Mouse (Mus musculus): ENCODE results near the gene Bcas1. TPM values are rescaled to one million over a fixed set of nuclear protein-coding genes. Genes with fewer than 3 reads are reported as not detected.

The Bcas1 gene
- polyA plus RNA-seq, 1 experiment from 2014 or later, result 13.0 TPM

DNA sequence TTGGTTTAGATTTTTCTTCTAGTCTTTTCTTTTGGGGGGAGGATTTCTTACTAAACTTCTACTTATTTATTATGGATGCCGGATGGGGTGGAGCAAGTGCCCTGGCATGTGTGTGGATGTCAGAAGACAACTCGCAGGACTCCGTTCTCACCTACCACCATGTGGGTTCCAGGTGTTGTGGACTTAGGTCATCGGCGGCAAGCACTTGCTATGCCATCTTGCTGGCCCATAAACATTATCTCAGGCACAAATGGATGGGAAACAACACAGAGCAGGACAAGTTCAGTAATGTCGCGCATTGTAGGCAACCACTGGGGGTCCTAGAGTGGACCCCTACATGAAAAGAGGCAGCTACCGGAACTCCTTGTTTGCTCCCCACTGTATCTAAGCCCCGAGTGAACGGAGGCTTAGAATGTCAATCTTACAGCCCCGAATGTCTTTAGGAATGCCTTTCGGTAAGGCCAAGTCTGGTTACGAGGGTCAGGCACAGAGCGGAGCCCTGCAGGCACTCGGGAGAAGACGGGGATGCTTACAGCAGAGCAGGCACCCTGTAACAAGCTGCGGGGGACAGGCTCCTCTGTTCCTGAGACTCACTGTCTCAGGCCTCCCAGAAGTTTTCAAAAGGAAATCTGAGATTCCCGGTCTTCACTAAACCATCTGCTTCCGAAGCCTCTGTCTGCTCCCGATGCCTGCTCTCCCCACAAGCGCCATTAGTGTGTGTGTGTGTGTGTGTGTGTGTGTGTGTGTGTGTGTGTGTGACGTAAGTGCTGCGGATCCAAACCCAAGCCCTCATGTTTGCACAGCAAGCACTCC lies 16.8 kb downstream of the Bcas1 start:
- Histone ChIP-seq H3K4me2 (ENCODE audit: low read length) (peak overlapping the region; percentile 45), H3K9ac (replicated peaks; ENCODE audit: low read length) (no peak overlapping the region), H3K4me1 (ENCODE audit: control insufficient read depth, insufficient read depth, low read length) (peaks cover 10% of the 10 kb centered on the region; the same call in 1 of the 2 replicates), H3K9me3 (ENCODE audit: control insufficient read depth, low read length) (no peaks in the 10 kb centered on the region), H3K4me3 (replicated peaks; ENCODE audit: low read depth, low read length) (peak overlapping the region; percentile 17; the same call in 1 of the 2 replicates), H3K27ac (replicated peaks; ENCODE audit: low read depth, low read length) (no peak overlapping the region), H3K27me3 (ENCODE audit: control insufficient read depth, insufficient read depth, low read length) (0 out of 2 replicates have a peak, but pooled peaks cover 8% of the 10 kb centered on the region), H3K36me3 (ENCODE audit: control insufficient read depth, insufficient read depth, low read length) (no peaks in the 10 kb centered on the region)
- ATAC-seq (ENCODE audit: low FRiP score, low TSS enrichment) (no peak), DNase-seq (no peak)
- 34% methylated on average over 23 of the region's 23 CpGs for WGBS

DNA sequence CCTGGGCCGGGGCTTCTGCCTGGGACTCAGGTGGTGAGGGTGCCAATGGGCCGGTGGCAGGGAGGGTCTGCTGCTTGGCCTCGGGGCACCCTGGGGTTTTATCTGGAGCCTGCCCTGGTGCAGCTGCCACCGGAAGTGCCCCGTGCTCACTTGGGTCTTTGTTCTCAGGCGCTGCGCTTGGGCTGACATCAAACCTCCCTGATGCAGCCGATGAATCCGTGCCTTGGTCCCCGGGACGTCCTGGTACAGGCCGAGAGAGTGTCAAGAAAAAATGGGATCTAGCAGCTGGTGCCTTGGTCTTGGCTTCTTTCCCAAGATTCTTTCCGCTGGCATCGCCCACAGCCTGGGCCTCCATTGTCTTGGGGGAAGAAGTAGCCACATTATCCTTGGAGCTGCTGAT lies 21.2 kb downstream of the Bcas1 start:
- H3K27me3 ChIP-seq (ENCODE audit: control insufficient read depth, insufficient read depth, low read length), result 0 out of 2 replicates have a peak, but pooled peaks cover 8% of the 10 kb centered on the region
- no peak overlapping the region for H3K9ac ChIP-seq (replicated peaks; ENCODE audit: low read length)
- H3K4me1 ChIP-seq (ENCODE audit: control insufficient read depth, insufficient read depth, low read length), result peaks cover 21% of the 10 kb centered on the region
- H3K36me3 ChIP-seq (ENCODE audit: control insufficient read depth, insufficient read depth, low read length), result no peaks in the 10 kb centered on the region
- no peaks in the 10 kb centered on the region for H3K9me3 ChIP-seq (ENCODE audit: control insufficient read depth, low read length)
- peak overlapping the region; percentile 65 for H3K27ac ChIP-seq (replicated peaks; ENCODE audit: low read depth, low read length)
- ATAC-seq (ENCODE audit: low FRiP score, low TSS enrichment), result peak; percentile 32; the same call in 1 of the 2 replicates
- H3K4me2 ChIP-seq (ENCODE audit: low read length), result peak overlapping the region; percentile 20
- peak; percentile 43 for DNase-seq
- 30% methylated on average over 14 of the region's 14 CpGs for WGBS
- no peak overlapping the region for H3K4me3 ChIP-seq (replicated peaks; ENCODE audit: low read depth, low read length)

DNA sequence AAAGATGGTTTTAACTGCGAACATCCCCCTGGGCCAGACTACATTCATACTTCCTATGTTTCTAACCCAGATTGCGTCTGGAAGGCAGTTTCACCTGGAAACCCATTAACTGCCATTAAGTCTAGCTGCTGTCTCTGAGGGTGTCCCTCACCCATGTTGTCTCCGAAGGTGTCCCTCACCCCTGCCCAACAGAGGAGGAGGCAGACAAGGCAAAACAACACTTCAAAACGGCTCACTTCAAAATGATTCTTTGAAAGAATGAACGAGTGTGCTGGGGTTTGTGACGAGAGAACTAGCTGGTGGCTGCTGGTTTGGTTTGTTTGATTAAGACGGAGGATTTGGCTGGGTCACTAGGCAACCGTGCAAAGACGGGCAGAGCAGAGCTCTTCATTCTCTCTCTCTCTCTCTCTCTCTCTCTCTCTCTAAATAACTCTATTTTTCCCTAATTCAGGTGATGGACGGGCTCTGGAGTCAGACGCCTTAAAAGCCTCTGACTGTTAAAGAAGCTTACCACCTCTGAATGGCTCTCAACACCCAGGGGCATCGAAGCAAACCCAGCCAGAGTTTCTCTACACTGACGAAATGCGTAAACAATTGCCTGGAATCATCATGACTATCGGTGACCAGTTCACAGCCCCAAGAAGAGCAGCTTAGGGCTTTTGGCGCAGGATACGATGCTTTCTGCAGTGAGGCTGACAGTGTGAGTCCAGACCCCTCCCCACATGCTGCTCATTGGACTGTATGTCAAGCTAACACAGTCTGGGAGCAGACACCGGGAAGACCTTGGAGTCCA lies 22.7 kb downstream of the Bcas1 start:
- Histone ChIP-seq H3K9ac (replicated peaks; ENCODE audit: low read length) (peak overlapping the region; percentile 23; the same call in 1 of the 2 replicates), H3K27ac (replicated peaks; ENCODE audit: low read depth, low read length) (peak overlapping the region; percentile 68), H3K4me2 (ENCODE audit: low read length) (peak overlapping the region; percentile 46), H3K4me1 (ENCODE audit: control insufficient read depth, insufficient read depth, low read length) (peaks cover 30% of the 10 kb centered on the region), H3K36me3 (ENCODE audit: control insufficient read depth, insufficient read depth, low read length) (no peaks in the 10 kb centered on the region), H3K9me3 (ENCODE audit: control insufficient read depth, low read length) (no peaks in the 10 kb centered on the region), H3K27me3 (ENCODE audit: control insufficient read depth, insufficient read depth, low read length) (no peaks in the 10 kb centered on the region), H3K4me3 (replicated peaks; ENCODE audit: low read depth, low read length) (peak overlapping the region; percentile 10; the same call in 1 of the 2 replicates)
- DNase-seq (peak; percentile 77), ATAC-seq (ENCODE audit: low FRiP score, low TSS enrichment) (no peak; the same call in 1 of the 2 replicates)
- 8% methylated on average over 18 of the region's 18 CpGs for WGBS

DNA sequence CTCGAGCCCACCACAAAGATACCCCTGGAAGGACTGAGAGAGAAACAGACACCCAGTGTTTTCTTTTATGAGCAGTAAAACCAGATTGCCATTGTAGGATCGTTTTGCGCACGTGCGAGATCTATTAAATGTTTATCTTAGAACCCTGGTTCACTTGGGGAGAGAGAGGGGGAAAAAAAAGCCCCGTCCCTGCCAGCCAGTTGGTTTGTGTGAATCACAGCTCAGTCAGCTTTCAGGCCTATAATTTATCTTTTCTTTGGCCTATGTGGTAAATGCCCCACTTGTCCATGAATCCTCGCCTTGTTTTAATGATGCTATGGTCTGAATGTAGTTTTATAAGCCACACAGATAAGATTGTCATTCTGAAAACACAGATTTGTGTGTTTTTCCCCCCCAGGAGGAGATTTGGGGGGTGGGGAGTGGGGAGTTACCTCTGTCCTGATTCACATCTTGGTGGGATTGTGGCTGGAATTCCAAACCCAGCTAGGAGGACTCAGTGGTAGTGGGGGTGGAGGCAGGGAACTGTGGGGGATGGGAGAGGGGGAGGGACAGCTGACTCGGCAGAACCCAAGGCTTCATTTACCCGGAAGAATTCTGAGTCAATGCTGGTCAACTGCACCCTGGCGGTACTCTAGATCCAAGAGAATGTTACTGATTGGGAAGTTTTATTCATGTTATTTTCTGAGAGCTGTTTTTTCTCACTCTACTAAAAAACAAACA lies 23.8 kb downstream of the Bcas1 start:
- Histone ChIP-seq H3K4me2 (ENCODE audit: low read length) (no peak overlapping the region; the same call in 1 of the 2 replicates), H3K4me3 (replicated peaks; ENCODE audit: low read depth, low read length) (no peak overlapping the region), H3K27me3 (ENCODE audit: control insufficient read depth, insufficient read depth, low read length) (no peaks in the 10 kb centered on the region), H3K9ac (replicated peaks; ENCODE audit: low read length) (no peak overlapping the region), H3K4me1 (ENCODE audit: control insufficient read depth, insufficient read depth, low read length) (peaks cover 30% of the 10 kb centered on the region), H3K36me3 (ENCODE audit: control insufficient read depth, insufficient read depth, low read length) (no peaks in the 10 kb centered on the region), H3K9me3 (ENCODE audit: control insufficient read depth, low read length) (no peaks in the 10 kb centered on the region), H3K27ac (replicated peaks; ENCODE audit: low read depth, low read length) (peak overlapping the region; percentile 10; the same call in 1 of the 2 replicates)
- DNase-seq (no peak), ATAC-seq (ENCODE audit: low FRiP score, low TSS enrichment) (no peak)
- WGBS, result 46% methylated on average over 10 of the region's 10 CpGs

DNA sequence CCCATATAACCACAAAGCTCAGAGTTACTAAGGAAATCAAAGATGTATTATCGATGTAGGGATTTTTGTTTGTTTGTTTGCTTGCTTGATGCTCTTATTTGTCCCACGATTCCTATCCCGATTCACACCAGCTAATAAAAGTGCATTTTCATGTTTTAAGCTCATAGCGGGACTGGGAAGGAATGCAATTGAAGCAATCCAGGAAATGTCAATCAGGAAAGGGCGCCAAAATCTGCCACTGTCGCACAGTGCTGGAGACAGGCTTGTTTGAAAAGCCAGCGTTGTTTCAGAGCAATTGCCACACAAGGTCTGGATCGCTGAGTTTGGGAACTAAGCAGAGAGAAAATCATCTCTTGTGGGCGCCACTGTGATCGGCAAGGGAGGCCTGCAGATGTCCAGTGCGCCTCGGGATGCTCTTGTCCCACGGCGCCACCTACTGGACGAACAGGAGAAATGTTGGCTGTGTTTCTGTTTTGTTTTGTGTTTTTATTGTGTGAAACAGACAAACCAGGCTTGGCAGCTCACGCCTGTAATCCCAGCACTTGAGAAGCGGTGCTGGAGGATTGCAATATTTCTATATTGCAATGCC lies 26.3 kb downstream of the Bcas1 start:
- Histone ChIP-seq H3K4me1 (ENCODE audit: control insufficient read depth, insufficient read depth, low read length) (peaks cover 27% of the 10 kb centered on the region), H3K27me3 (ENCODE audit: control insufficient read depth, insufficient read depth, low read length) (no peaks in the 10 kb centered on the region), H3K9ac (replicated peaks; ENCODE audit: low read length) (no peak overlapping the region), H3K9me3 (ENCODE audit: control insufficient read depth, low read length) (no peaks in the 10 kb centered on the region), H3K4me2 (ENCODE audit: low read length) (peak overlapping the region; percentile 55), H3K4me3 (replicated peaks; ENCODE audit: low read depth, low read length) (peak overlapping the region; percentile 17), H3K36me3 (ENCODE audit: control insufficient read depth, insufficient read depth, low read length) (no peaks in the 10 kb centered on the region), H3K27ac (replicated peaks; ENCODE audit: low read depth, low read length) (peak overlapping the region; percentile 22; the same call in 1 of the 2 replicates)
- ATAC-seq (ENCODE audit: low FRiP score, low TSS enrichment) (no peak), DNase-seq (peak; percentile 90)
- WGBS, result 1% methylated on average over 17 of the region's 17 CpGs

DNA sequence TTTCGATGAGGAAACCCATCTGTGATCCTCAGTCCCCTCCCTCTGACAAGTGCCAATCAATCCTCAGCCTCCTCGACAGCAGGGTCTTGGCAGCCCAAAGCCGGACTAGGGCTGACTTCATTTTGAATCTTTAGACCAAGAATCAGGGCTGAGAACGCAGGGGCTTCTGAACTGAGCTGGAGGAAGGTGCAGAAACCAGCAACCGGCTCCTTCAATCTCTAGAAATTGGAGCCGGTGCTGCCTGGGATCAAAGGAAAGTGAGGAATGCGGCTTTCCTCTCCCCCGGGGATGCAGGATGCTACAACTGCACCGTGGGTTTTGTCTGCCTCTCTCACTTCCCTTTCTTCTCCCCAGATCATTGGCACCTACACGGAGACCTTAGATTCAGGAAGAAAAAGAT lies 27.0 kb downstream of the Bcas1 start:
- Histone ChIP-seq H3K4me2 (ENCODE audit: low read length) (peak overlapping the region; percentile 55), H3K4me1 (ENCODE audit: control insufficient read depth, insufficient read depth, low read length) (peaks cover 24% of the 10 kb centered on the region), H3K9ac (replicated peaks; ENCODE audit: low read length) (peak overlapping the region; percentile 32; the same call in 1 of the 2 replicates), H3K27ac (replicated peaks; ENCODE audit: low read depth, low read length) (peak overlapping the region; percentile 22; the same call in 1 of the 2 replicates), H3K27me3 (ENCODE audit: control insufficient read depth, insufficient read depth, low read length) (no peaks in the 10 kb centered on the region), H3K9me3 (ENCODE audit: control insufficient read depth, low read length) (no peaks in the 10 kb centered on the region), H3K4me3 (replicated peaks; ENCODE audit: low read depth, low read length) (no peak overlapping the region), H3K36me3 (ENCODE audit: control insufficient read depth, insufficient read depth, low read length) (no peaks in the 10 kb centered on the region)
- DNase-seq, result peak; percentile 55
- WGBS, result 3% methylated on average over 10 of the region's 10 CpGs
- no peak for ATAC-seq (ENCODE audit: low FRiP score, low TSS enrichment)

DNA sequence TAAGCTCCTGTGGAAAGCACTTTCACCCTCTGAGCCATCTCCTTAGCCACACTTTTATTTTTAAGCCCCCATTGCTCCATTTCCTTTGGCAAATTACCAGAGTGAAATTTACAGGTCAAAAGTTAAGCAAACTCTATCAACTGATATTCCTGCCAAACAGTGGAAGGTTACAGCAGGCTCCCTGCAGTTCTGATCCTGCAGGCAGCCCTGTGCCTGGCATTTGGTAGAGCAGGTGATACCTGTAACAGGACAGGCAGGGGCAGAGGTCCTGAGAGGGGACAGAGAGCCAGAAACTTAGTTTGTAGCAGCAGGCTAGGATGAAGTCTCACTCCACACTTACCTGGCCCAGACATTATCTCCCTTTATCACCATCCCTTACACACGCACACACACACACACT lies 35.7 kb downstream of the Bcas1 start:
- Histone ChIP-seq H3K4me1 (ENCODE audit: control insufficient read depth, insufficient read depth, low read length) (no peaks in the 10 kb centered on the region), H3K9me3 (ENCODE audit: control insufficient read depth, low read length) (no peaks in the 10 kb centered on the region), H3K27ac (replicated peaks; ENCODE audit: low read depth, low read length) (no peak overlapping the region), H3K9ac (replicated peaks; ENCODE audit: low read length) (no peak overlapping the region), H3K4me3 (replicated peaks; ENCODE audit: low read depth, low read length) (no peak overlapping the region), H3K4me2 (ENCODE audit: low read length) (no peak overlapping the region), H3K36me3 (ENCODE audit: control insufficient read depth, insufficient read depth, low read length) (no peaks in the 10 kb centered on the region), H3K27me3 (ENCODE audit: control insufficient read depth, insufficient read depth, low read length) (no peaks in the 10 kb centered on the region)
- no peak for ATAC-seq (ENCODE audit: low FRiP score, low TSS enrichment)
- WGBS, result 100% methylated on average over 1 of the region's 1 CpGs
- no peak for DNase-seq

DNA sequence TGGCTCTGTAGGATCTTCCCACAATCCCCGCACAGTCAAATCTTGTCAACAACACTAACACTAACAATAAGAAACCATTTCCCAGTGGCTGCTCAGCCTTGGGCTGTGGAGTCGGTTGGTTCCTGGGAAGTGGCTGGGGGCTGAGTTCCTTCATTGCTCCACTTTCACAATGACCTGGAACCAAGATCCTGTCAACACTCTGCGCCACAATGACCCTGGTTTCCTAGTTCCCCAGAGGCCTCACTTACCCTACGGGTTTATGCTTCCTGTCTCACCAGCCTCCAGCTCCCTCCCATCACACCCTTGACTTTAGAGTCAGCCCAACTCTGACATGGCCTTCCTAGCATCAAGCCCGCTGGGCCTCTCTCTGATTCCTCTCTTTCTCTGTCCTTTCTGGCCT lies 39.3 kb downstream of the Bcas1 start:
- ATAC-seq (ENCODE audit: low FRiP score, low TSS enrichment) (no peak), DNase-seq (no peak)
- H3K27ac ChIP-seq (replicated peaks; ENCODE audit: low read depth, low read length), result no peak overlapping the region
- H3K27me3 ChIP-seq (ENCODE audit: control insufficient read depth, insufficient read depth, low read length), result no peaks in the 10 kb centered on the region
- no peak overlapping the region for H3K9ac ChIP-seq (replicated peaks; ENCODE audit: low read length)
- no peaks in the 10 kb centered on the region for H3K9me3 ChIP-seq (ENCODE audit: control insufficient read depth, low read length)
- no peak overlapping the region for H3K4me2 ChIP-seq (ENCODE audit: low read length)
- 89% methylated on average over 5 of the region's 5 CpGs for WGBS
- no peaks in the 10 kb centered on the region for H3K4me1 ChIP-seq (ENCODE audit: control insufficient read depth, insufficient read depth, low read length)
- no peak overlapping the region for H3K4me3 ChIP-seq (replicated peaks; ENCODE audit: low read depth, low read length)
- no peaks in the 10 kb centered on the region for H3K36me3 ChIP-seq (ENCODE audit: control insufficient read depth, insufficient read depth, low read length)
